Mouse (Mus musculus) hindbrain, embryonic 16.5 days (tissue): ENCODE measurements around the gene Arid4b. TPM values are rescaled to one million over a fixed set of nuclear protein-coding genes. Genes with fewer than 3 reads are reported as not detected.
A peak's percentile ranks its signal among the peaks of the same experiment; 100 is the strongest.
"Not testable (repeated sequence)": the region's sequence is repeated elsewhere in the genome, so short reads cannot be mapped to it uniquely, and the experiment has no call there.

Experiments used
- ATAC-seq: fragments of 200-750 bp; cut with Nextera tagmentation; 2 replicates; pipeline ENCODE4 v1.8.0; 2017; ENCODE audit warnings: moderate TSS enrichment, moderate library complexity
- H3K27ac ChIP-seq: fragments of 300-500 bp; sonication (generic); 2 replicates; pipeline ENCODE4 v1.5.1; 2014; ENCODE audit warnings: low read depth, mild to moderate bottlenecking, control low read depth, low read length, moderate library complexity
- H3K27me3 ChIP-seq: fragments of 300-500 bp; sonication (generic); replicated peaks from 2 replicates; pipeline ENCODE4 v1.6.1; 2014; ENCODE audit warnings: low read length; ENCODE audit not compliant: control insufficient read depth, insufficient read depth
- H3K36me3 ChIP-seq: fragments of 300-500 bp; sonication (generic); 2 replicates; pipeline ENCODE4 v1.6.1; 2014; ENCODE audit warnings: mild to moderate bottlenecking, low read length, moderate library complexity, mixed read lengths; ENCODE audit not compliant: control insufficient read depth, insufficient read depth
- H3K4me1 ChIP-seq: fragments of 300-500 bp; sonication (generic); 2 replicates; pipeline ENCODE4 v1.6.1; 2014; ENCODE audit warnings: low read depth, low read length; ENCODE audit not compliant: control insufficient read depth, insufficient read depth
- H3K4me2 ChIP-seq: fragments of 300-500 bp; sonication (generic); 2 replicates; pipeline ENCODE4 v1.6.1; 2014; ENCODE audit warnings: mild to moderate bottlenecking, low read length, control low read depth, moderate library complexity
- H3K4me3 ChIP-seq: fragments of 300-500 bp; sonication (generic); 2 replicates; pipeline ENCODE4 v1.5.1; 2014; ENCODE audit warnings: mild to moderate bottlenecking, low read length, control low read depth, moderate library complexity
- H3K9ac ChIP-seq: fragments of 300-500 bp; sonication (generic); 2 replicates; pipeline ENCODE4 v1.6.1; 2014; ENCODE audit warnings: low read depth, mild to moderate bottlenecking, control low read depth, low read length, moderate library complexity
- H3K9me3 ChIP-seq: fragments of 300-500 bp; sonication (generic); 2 replicates; pipeline ENCODE4 v1.6.1; 2014; ENCODE audit warnings: mild to moderate bottlenecking, low read length, moderate library complexity; ENCODE audit not compliant: control insufficient read depth
- WGBS: fragments of 180-500 bp; shearing (Covaris S2); extraction: QIAGEN DNeasy Blood & Tissue Kit; methylation state at CpG from one replicate; pipeline ENCODE4 v1.1.7; 2014; 5-methylcytosine and 5-hydroxymethylcytosine counted together
- polyA plus RNA-seq: library from polyadenylated mRNA; unstranded; fragments of >200 nt; fragmentation: Nextera tagmentation; extraction: Ambion mirVana; gene quantifications from 2 replicates; pipeline ENCODE4 v1.2.1, GENCODE M21; 2015

Gene Arid4b
- polyA plus RNA-seq, 1 experiment from 2014 or later, result 64.0 TPM

- Histone ChIP-seq H3K9ac (no peak overlapping the region), H3K27me3 (no peaks in the 10 kb centered on the region), H3K36me3 (no peaks in the 10 kb centered on the region; the same call in 1 of the 2 replicates), H3K4me3 (no peak overlapping the region), H3K4me1 (peaks cover under 1% of the 10 kb centered on the region; the same call in 1 of the 2 replicates), H3K4me2 (no peak overlapping the region), H3K9me3 (no peaks in the 10 kb centered on the region), H3K27ac (no peak overlapping the region)
- WGBS, result 95% methylated on average over 5 of the region's 5 CpGs
- 0 out of 2 replicates have a peak, but pooled peaks have one; percentile 3 for ATAC-seq
Measured at GRCm38 (mm10) chr13:14033309-14034072, 29.5 kb upstream of the Arid4b start.

GRCm38 (mm10) chr13:14034073-14034348 is 29.0 kb upstream of the Arid4b start:
- Histone ChIP-seq H3K9me3 (no peaks in the 10 kb centered on the region), H3K36me3 (no peaks in the 10 kb centered on the region), H3K4me1 (peaks cover 4% of the 10 kb centered on the region), H3K27me3 (no peaks in the 10 kb centered on the region), H3K4me3 (no peak overlapping the region), H3K27ac (no peak overlapping the region), H3K9ac (no peak overlapping the region), H3K4me2 (no peak overlapping the region)
- ATAC-seq, result no peak

- H3K9ac ChIP-seq, H3K4me1 ChIP-seq, H3K9me3 ChIP-seq, H3K27ac ChIP-seq, H3K27me3 ChIP-seq, H3K4me2 ChIP-seq, H3K36me3 ChIP-seq, ATAC-seq, H3K4me3 ChIP-seq: not testable (repeated sequence)
- WGBS, result 82% methylated on average over 2 of the region's 3 CpGs
Measured at GRCm38 (mm10) chr13:14035352-14035751, 27.7 kb upstream of the Arid4b start.

- Histone ChIP-seq H3K27ac (no peak overlapping the region), H3K36me3 (no peaks in the 10 kb centered on the region), H3K4me3 (no peak overlapping the region), H3K4me2 (no peak overlapping the region), H3K4me1 (peaks cover 10% of the 10 kb centered on the region), H3K9ac (no peak overlapping the region), H3K27me3 (no peaks in the 10 kb centered on the region), H3K9me3 (no peaks in the 10 kb centered on the region)
- no peak for ATAC-seq
- WGBS, result 88% methylated on average over 11 of the region's 11 CpGs
Measured at GRCm38 (mm10) chr13:14035875-14036630, 27.0 kb upstream of the Arid4b start.

GRCm38 (mm10) chr13:14038911-14039291 is 24.1 kb upstream of the Arid4b start:
- Histone ChIP-seq H3K4me1 (peaks cover 10% of the 10 kb centered on the region), H3K9me3 (no peaks in the 10 kb centered on the region), H3K4me3 (peak overlapping the region; percentile 72), H3K27me3 (no peaks in the 10 kb centered on the region), H3K36me3 (no peaks in the 10 kb centered on the region), H3K27ac (peak overlapping the region; percentile 98), H3K9ac (peak overlapping the region; percentile 86), H3K4me2 (peak overlapping the region; percentile 83)
- WGBS, result 2% methylated on average over 8 of the region's 8 CpGs
- ATAC-seq, result peak; percentile 72

- H3K27me3 ChIP-seq, result no peaks in the 10 kb centered on the region
- peak within 1 kb of the TSS; percentile 83 for H3K4me2 ChIP-seq
- 1% methylated on average over 35 of the region's 35 CpGs for WGBS
- no peaks in the 10 kb centered on the region for H3K36me3 ChIP-seq
- H3K9ac ChIP-seq, result peak within 1 kb of the TSS; percentile 86
- peak within 1 kb of the TSS; percentile 98 for H3K27ac ChIP-seq
- H3K9me3 ChIP-seq, result no peaks in the 10 kb centered on the region
- H3K4me3 ChIP-seq, result peak within 1 kb of the TSS; percentile 72
- peak; percentile 97 for ATAC-seq
- peaks cover 10% of the 10 kb centered on the region for H3K4me1 ChIP-seq
Measured at GRCm38 (mm10) chr13:14039292-14039965, 23.6 kb upstream of the Arid4b start, which contains the start of gene Tbce. Gene Tbce, minus strand, starts transcription at chr13:14039638.

- Histone ChIP-seq H3K27ac (peak overlapping the region; percentile 98), H3K9me3 (no peaks in the 10 kb centered on the region), H3K4me2 (peak overlapping the region; percentile 56), H3K36me3 (no peaks in the 10 kb centered on the region), H3K4me3 (peak overlapping the region; percentile 72), H3K4me1 (peaks cover 10% of the 10 kb centered on the region), H3K9ac (peak overlapping the region; percentile 86), H3K27me3 (no peaks in the 10 kb centered on the region)
- no peak for ATAC-seq
- WGBS, result 36% methylated on average over 5 of the region's 5 CpGs
Measured at GRCm38 (mm10) chr13:14040186-14040585, 22.8 kb upstream of the Arid4b start.

- H3K9me3 ChIP-seq, result no peaks in the 10 kb centered on the region
- no peak overlapping the region for H3K4me3 ChIP-seq
- no peak for ATAC-seq
- peaks cover 5% of the 10 kb centered on the region for H3K36me3 ChIP-seq
- no peaks in the 10 kb centered on the region for H3K27me3 ChIP-seq
- H3K4me1 ChIP-seq, result peaks cover 6% of the 10 kb centered on the region
- no peak overlapping the region for H3K4me2 ChIP-seq
- H3K9ac ChIP-seq, result no peak overlapping the region
- no peak overlapping the region for H3K27ac ChIP-seq
Measured at GRCm38 (mm10) chr13:14043851-14044250, 19.2 kb upstream of the Arid4b start.

- Histone ChIP-seq H3K9me3 (no peaks in the 10 kb centered on the region), H3K4me2 (no peak overlapping the region), H3K27me3 (no peaks in the 10 kb centered on the region), H3K4me3 (no peak overlapping the region), H3K36me3 (peaks cover 11% of the 10 kb centered on the region), H3K4me1 (peaks cover 6% of the 10 kb centered on the region), H3K27ac (no peak overlapping the region), H3K9ac (no peak overlapping the region)
- no peak for ATAC-seq
- 86% methylated on average over 2 of the region's 2 CpGs for WGBS
Measured at GRCm38 (mm10) chr13:14044521-14044920, 18.5 kb upstream of the Arid4b start.
